Mouse (Mus musculus) G1E-ER4 (cell line): ENCODE data around the gene Fsd1. TPM values are rescaled to one million over a fixed set of nuclear protein-coding genes. Genes with fewer than 3 reads are reported as not detected.

Experiments
- GATA1 ChIP-seq: IDR thresholded peaks from one replicate; pipeline ENCODE4 v1.8.0; 2012; ENCODE audit warnings: low read length, inconsistent platforms
- polyA plus RNA-seq: library from polyadenylated mRNA; stranded (reverse); fragments of >175 nt; gene quantifications from 2 replicates; pipeline ENCODE4 v1.2.3, GENCODE M21; 2012

Gene Fsd1
- polyA plus RNA-seq: not detected in 2 replicates

DNA sequence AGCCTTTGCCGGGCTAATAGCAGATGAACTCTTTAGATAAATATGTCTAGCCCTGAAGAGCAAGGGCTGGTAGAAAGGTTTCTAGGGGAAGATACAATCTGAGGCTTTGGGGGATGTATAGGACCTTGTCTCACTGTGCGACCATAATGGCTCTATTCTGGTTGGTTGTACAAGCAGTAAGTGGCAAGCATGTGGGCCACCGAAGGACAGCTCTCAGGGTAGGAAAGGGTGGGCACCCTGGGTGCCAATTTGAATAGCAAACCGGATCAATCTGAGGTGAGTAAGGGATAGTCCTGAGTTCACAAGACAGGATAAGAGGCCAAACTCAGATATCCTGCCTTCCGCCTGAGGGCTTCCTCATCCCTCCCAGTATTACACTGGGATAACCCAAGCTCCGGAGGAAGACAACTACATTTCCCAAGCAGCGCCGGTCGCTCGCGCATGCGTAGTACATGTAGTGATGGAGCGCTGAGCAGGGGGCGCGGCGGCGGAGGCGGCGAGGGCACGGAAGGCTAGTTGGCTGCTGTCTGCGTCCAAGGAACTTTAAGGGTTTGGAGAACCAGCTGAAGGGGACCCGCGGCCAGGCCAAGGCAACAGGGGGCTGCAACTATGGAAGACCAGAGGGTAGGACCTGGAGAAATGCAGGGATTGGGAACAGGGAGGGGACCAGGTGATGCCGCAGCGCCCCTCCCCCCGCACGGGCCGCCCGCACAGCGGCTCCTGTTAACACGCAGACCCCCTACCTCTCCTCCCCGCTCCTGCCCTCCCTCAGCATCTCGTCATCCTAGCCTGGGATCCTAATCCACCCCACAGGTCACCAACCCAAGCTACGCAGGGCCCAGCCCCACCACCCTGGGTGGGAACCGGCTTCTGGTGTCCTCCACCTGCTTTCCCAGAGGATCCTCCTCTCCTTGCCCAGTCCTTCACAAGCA lies at the start of gene Fsd1:
TSS of gene Fsd1 (plus strand) at position 480 of the 932 bp plus-strand sequence.
- no peak for TF ChIP-seq GATA1

DNA sequence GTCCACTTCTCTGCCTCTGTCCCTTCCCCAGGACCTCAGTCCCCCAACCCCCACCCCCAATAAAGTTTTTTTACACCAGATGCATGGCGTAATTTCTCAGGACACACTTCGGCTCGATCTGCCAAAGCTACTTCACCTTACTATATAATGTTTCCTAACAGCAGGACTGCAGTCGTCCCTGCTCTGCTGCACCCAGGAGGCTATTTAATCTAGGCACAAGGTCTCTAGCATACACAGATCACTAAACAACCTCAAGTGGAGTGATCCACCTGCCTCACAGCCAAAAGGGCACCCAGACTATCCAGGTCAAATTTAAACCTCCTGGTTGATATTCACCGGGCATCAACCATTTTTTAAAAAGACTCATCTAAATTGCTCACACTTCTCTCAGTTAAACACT lies 40.6 kb upstream of the Fsd1 start:
- no peak for TF ChIP-seq GATA1

DNA sequence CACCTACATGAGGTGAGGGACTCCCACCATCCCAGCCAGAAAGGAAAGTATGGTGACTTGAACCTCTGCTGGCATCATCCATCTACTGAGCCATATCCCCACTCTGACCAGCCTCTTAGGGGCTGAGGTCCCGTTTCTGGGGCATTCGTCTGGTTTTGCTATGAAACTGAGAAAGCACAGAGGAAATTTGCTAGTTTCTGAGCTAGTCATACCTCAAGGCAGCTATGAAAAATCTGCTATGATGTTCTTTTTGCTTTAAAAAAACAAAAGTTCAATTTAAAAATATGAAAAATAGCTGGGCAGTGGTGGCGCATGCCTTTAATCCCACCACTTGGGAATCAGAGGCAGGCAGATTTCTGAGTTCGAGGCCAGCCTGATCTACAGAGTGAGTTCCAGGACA lies 37.7 kb upstream of the Fsd1 start:
- TF ChIP-seq GATA1: no peak

DNA sequence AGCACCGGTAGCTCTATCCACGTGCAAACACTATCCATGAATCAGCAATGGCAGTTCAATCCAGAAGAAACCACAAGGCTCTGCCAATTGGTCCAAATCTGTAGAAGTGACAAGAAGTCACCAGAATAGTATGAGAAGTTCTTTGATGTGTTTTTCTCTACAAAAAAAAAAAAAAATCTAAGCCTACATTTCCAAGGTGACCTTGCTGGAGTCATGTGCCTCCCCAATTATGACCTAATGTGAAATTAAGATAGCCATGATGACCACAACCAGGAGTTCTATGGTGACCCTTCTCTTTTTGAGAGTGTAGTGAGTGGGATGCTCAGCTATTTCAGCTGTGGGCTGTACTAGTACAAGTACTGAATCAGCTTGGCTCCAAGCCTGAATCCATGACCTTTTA lies 36.9 kb upstream of the Fsd1 start, which contains the start of gene Zfp119b:
TSS of gene Zfp119b (minus strand) at position 101 of the 400 bp plus-strand sequence.
- TF ChIP-seq GATA1: no peak

DNA sequence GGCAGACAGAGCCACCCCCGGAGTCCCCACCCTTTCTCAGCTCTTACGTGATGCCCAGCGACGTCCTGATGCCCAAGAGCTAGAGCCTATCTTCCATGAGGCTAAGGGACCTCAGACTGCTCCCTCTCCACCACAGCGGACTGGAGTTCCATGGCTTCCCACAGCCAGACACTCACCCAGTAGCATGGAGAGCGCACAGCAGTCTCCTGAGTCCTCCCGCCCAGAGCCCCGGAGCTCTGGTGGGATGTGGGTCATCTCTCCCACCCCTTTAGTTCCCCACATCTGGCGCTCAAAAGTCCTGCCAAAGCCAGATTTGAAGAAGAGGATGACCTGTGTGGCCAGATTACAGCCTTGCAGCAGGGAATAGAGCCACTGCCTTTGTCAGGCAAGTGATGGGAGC lies 35.7 kb upstream of the Fsd1 start:
- TF ChIP-seq GATA1: no peak

DNA sequence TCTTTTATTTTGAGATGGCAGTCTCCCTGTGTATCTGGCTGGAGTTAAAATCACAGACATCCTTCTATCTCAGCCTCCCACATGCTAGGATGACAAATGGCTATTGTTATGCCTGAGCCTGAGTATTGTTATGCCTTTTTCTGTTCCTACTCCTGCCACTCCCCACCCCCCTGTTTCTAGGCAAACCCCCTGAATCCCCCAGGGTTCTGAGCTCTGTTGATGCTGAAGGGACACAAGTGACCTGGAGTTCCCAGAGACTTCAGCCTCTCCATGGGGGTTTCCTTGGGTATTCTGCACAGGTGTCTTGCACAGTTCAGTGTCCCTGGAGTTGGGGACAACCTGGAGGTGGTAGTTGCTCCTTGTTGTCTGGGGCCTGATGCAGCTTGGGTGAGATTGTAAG lies 34.3 kb upstream of the Fsd1 start:
- TF ChIP-seq GATA1: no peak

DNA sequence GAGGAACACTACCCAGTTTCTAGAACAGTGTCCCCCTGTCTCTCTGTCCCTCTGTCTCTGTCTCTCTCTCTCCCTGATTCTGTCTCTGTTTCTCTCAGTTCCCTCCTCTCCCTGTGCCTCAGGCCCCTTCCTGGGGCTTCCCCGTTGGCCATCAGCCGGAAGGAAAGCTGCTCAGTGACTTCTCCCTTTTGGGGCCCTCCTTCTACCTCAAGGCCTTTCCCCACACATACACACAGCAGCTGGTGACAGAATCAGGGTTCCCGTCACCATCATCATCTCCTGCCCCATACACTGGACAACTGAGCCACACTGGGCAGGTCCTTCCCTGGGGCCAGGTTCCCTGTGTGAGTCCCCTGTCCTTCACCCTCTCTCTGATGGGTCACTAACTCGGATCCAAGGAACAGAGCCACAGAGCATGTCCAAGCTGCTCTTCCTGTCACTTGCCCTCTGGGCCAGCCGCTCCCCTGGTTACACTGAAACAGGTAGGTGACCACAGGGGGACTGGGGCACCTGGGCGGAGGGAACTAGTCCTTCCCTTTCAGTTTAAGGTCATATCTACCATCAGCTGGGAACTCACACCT lies 33.8 kb upstream of the Fsd1 start, which contains the start of gene Ebi3:
TSS of gene Ebi3 (plus strand) at position 194 of the 581 bp plus-strand sequence.
- no peak for TF ChIP-seq GATA1

DNA sequence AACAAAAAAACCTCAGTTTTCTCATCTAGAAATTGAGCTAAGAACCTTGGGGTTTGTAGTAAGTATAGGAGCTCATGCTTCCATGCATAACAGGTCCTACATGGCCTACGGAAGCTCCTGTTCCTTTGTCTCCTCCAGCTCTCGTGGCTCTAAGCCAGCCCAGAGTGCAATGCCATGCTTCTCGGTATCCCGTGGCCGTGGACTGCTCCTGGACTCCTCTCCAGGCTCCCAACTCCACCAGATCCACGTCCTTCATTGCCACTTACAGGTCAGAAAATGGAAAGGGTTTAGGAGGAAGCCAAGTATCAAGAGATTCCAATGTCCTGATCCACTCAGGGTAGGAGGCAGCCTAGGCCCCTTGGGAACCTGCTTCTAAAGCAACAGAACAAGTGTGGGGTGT lies 32.6 kb upstream of the Fsd1 start:
- TF ChIP-seq GATA1: no peak

DNA sequence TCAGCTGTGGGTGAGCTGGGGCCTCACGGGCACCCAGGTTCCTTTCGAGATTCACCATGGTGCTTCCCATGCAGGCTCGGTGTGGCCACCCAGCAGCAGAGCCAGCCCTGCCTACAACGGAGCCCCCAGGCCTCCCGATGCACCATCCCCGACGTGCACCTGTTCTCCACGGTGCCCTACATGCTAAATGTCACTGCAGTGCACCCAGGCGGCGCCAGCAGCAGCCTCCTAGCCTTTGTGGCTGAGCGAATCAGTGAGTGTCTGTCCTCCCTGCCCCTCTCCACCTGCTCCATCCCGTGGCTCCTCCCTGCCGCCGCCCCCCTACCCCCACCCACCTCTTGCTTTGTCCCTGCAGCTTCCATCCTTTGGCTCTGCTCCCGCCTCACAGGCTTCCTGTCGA lies 32.1 kb upstream of the Fsd1 start:
- TF ChIP-seq GATA1: no peak

DNA sequence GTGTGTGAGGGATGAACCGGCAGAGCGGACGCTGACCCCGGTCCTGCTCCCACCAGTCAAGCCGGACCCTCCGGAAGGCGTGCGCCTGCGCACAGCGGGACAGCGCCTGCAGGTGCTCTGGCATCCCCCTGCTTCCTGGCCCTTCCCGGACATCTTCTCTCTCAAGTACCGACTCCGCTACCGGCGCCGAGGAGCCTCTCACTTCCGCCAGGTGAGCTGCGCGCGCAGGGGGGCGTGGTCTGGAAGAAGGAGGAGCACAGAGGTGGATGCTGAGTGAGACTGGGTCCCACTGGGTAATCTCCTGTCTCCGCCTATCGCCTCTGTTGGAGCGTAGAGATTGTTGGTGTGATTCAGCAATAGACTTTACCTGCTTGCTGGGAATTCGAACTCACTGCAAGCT lies 30.2 kb upstream of the Fsd1 start:
- no peak for TF ChIP-seq GATA1

DNA sequence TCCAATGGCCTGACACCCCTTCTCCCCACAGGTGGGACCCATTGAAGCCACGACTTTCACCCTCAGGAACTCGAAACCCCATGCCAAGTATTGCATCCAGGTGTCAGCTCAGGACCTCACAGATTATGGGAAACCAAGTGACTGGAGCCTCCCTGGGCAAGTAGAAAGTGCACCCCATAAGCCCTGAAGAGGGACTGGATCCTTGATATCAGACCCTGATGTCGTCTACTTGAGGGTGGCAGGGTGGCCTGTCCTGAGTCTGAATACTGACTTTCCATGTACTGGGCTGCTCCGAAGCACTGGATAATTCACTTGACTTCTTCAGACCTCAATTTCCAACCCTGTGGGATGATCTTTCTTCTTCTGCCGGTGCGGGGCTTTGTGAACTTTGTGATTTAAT lies 29.7 kb upstream of the Fsd1 start:
- no peak for TF ChIP-seq GATA1

DNA sequence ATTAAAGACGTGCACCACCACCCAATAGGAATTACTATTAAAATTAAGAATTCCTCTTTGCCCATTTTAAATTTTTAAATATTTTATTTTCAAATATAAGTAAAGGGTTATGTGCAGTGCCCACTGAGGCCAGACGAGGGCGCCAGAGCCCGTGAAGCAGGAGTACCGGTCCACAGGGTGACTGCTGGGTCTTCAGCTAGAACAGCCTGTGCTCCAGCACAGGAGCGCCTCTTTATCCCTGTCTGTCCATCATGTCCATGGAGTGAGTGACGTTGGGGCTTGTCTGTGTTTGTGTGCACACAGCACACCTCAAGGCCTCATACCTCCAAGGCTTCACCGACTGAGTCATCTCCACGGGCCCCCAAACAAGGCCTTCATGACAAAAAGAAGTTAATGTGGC lies 29.1 kb upstream of the Fsd1 start:
- TF ChIP-seq GATA1: no peak

DNA sequence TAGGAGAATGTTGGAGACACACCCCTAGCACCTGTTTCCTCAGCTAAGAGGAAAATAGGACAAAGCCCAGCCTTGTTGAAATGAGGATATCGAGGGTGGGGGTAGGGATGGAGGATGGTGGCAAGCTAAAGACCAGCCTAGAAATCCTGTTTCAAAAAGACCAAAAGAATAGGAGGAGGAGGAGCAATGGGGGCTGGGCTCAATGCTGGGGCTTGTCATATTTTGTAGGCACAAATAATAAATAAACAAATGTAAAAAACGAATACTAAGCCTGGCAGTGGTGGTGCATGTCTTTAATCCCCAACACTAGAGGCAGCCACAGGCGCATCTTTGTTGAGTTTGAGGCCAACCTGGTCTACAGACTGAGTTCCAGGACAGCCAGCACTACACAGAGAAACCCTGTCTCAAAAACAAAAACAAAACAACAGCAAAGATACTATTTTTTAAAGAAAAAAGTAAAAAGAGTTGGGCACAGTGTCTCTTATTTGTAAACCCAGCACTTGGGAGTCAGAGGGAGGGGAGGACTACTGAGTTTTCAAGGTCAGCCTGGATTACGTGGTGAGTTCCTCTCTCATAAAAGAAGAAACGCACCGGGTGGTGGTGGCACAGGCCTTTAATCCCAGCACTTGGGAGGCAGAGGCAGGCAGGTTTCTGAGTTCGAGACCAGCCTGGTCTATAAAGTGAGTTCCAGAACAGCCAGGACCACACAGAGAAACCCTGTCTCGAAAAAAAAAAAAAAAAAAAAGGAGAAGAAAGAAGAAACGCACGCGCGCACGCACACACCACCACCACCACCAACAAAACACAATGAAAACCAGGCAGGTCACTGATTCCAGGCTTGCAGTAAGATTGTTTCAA lies 28.4 kb upstream of the Fsd1 start:
- TF ChIP-seq GATA1: no peak

DNA sequence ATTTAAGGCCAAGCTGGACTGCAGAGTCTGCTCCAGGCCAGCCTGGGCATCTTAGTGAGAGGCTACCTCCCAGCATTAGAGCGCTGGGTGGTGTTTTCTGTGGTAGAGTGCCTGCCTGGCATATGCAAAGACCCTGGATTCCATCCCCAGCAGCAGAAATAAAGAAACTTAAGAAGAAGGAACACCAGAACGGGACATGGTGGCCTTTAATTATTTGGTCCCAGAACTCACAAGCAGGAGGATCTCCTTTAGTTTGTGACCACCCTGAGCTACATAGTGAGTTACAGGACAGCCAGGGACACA lies 27.8 kb upstream of the Fsd1 start:
- no peak for TF ChIP-seq GATA1

DNA sequence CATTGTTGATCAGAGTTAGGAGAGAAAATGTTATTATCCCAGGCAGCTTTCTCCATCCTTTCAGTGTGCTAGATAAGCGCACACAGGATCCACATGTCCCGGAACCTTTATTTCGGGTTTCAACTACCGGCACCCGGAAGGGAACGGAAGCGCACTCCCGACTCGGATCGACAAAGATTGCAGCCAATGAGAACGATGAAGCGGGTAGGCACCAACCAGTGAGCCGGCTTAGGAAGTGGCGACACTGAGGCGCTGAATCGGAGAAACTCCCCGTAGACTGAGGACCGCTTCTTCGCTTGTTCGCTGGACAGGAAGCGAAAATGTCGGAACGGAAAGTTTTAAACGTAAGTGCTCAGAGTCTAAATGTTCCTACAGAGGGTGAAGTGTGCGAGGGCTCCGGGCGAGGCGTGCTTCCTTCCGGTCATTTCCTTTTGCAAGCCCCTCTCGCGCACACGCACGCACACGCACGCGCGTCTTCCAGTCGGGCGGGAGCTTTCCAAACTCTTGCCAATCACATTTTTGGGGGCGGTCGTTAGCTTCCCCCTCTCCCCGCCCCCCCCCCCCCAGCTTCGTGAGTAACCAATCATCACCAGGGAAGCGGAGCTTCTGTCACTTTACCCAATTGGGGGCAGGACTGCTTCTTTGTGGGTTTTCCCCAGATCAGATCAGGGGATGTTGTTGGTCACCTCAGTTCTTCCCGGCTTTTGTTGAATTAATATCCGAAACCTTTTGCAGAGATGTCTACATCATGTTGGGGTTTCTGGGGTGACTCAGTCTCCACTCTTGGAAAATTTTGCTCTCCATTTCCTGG lies 27.2 kb upstream of the Fsd1 start, which contains the start of gene Yju2:
TSS of gene Yju2 (plus strand) at position 182 of the 811 bp plus-strand sequence.
- TF ChIP-seq GATA1: no peak
